Mouse (Mus musculus): Measurements from ENCODE around the gene Zfp36l2.

Gene Zfp36l2

GRCm38 (mm10) chr17:84177481-84177880, 10.3 kb downstream of the Zfp36l2 start:
- no peak for DNase-seq (ENCODE audit: low spot score)

GRCm38 (mm10) chr17:84176446-84176845, 11.3 kb downstream of the Zfp36l2 start:
- no peak for DNase-seq (ENCODE audit: low spot score)

GRCm38 (mm10) chr17:84175196-84175595, 12.6 kb downstream of the Zfp36l2 start:
- DNase-seq (ENCODE audit: low spot score), result no peak

GRCm38 (mm10) chr17:84167377-84167776, 20.4 kb downstream of the Zfp36l2 start:
- no peak for DNase-seq (ENCODE audit: low spot score)

- no peak for DNase-seq (ENCODE audit: low spot score)
Observed at GRCm38 (mm10) chr17:84166135-84166860, 21.4 kb downstream of the Zfp36l2 start.

- no peak for DNase-seq (ENCODE audit: low spot score)
Observed at GRCm38 (mm10) chr17:84165735-84166134, 22.0 kb downstream of the Zfp36l2 start.

GRCm38 (mm10) chr17:84164146-84164545, 23.6 kb downstream of the Zfp36l2 start:
- DNase-seq (ENCODE audit: low spot score), result no peak

GRCm38 (mm10) chr17:84163066-84163785, 24.5 kb downstream of the Zfp36l2 start:
- DNase-seq (ENCODE audit: low spot score), result no peak

- DNase-seq (ENCODE audit: low spot score), result no peak
Observed at GRCm38 (mm10) chr17:84162211-84162760, 25.5 kb downstream of the Zfp36l2 start.

- DNase-seq (ENCODE audit: low spot score), result no peak
Observed at GRCm38 (mm10) chr17:84161231-84161854, 26.4 kb downstream of the Zfp36l2 start.

GRCm38 (mm10) chr17:84158891-84159290, 28.9 kb downstream of the Zfp36l2 start:
- no peak for DNase-seq (ENCODE audit: low spot score)

GRCm38 (mm10) chr17:84158461-84158795, 29.3 kb downstream of the Zfp36l2 start:
- no peak for DNase-seq (ENCODE audit: low spot score)

- DNase-seq (ENCODE audit: low spot score), result no peak
Observed at GRCm38 (mm10) chr17:84157743-84158460, 29.8 kb downstream of the Zfp36l2 start.

- no peak for DNase-seq (ENCODE audit: low spot score)
Observed at GRCm38 (mm10) chr17:84156748-84157742, 30.7 kb downstream of the Zfp36l2 start.

GRCm38 (mm10) chr17:84156227-84156573, 31.5 kb downstream of the Zfp36l2 start:
- DNase-seq (ENCODE audit: low spot score), result no peak

GRCm38 (mm10) chr17:84155516-84156226, 32.1 kb downstream of the Zfp36l2 start:
- no peak for DNase-seq (ENCODE audit: low spot score)

- no peak for DNase-seq (ENCODE audit: low spot score)
Observed at GRCm38 (mm10) chr17:84155029-84155338, 32.8 kb downstream of the Zfp36l2 start.

- peak; percentile 70 for DNase-seq (ENCODE audit: low spot score)
Observed at GRCm38 (mm10) chr17:84154302-84155028, 33.3 kb downstream of the Zfp36l2 start.

- DNase-seq (ENCODE audit: low spot score), result peak; percentile 75
Observed at GRCm38 (mm10) chr17:84152976-84153786, 34.6 kb downstream of the Zfp36l2 start.
